Mouse (Mus musculus): ENCODE data around the gene Copz2.

DNA sequence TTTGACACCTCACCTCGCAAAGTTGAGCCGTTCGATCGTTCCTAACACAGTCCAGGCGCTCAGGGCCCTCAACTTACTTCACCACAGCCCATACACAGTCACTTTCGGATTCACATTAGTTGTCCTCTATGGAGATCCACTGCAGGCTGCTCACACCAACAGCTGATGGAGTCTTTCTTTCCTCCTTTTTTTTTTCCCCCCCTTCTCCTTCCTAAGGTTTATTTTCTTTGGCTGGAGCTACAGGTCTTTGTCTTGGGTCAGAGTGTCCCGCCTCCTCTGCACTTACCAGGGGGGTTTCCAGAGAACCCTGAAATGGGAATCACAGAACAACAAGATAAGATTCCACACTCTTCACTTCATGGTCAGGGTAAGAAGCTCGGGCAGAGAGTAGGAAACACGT, 21.8 kb upstream of the Copz2 start:
- TF ChIP-seq POLR2A (IDR thresholded peaks at IDR 0.05; ENCODE audit: insufficient read depth, low read length) (no peak), CTCF (IDR thresholded peaks at IDR 0.05; ENCODE audit: low read depth, low read length) (no peak), EP300 (IDR thresholded peaks at IDR 0.05; ENCODE audit: insufficient read depth, low read depth, low read length) (no peak)
